Mouse (Mus musculus): ENCODE results near the gene Nyap1. TPM values are rescaled to one million over a fixed set of nuclear protein-coding genes. Genes with fewer than 3 reads are reported as not detected.

Nyap1 gene
- polyA plus RNA-seq (2014; fragmentation: Nextera tagmentation; extraction: Ambion mirVana): 3.8 and 4.4 TPM in 2 replicates

DNA sequence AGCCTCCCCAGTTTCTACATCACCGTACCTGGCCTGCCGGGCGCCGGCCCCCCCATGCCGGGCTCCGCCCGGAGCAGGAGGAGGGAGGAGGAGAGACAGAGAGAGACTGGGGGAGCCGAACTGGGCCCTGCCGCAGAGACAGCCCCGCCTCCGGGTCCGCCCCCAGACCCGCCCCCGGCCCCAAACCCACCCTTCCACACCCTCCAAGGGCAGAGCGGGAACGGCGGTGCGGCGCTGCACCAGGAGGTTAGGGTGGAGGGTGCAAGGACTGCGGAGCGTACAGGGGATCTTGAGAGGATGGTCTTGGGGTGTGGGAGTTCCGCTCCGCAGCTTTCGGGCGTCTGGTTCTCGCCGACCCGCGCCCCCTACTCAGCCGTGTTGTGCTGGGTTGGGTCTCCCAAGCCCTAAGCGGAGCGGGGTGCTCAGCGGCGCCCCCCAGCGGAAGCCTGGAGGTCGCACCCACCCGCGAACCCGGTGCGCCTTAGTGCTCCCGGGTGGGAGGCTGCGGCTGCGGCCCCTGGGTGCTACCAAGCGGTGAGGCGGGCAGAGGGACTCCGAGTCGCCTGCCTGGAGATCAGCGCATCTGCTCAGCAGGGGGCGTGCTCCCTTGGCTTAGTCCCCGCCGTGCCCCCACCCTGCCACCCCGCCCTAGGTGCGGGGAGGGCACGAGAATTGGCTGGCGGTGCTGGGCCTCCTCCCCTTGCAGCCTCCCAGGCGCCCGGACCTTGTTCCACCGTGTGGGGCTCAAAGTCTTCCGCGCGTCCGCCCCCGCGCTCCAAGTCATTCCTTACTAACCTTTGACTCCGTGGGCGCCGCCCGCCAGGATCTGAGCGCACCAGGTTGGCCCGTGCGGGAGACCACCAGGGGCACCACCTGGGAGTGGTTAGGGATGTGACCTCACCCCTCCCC lies at the start of gene Nyap1:
TSS of gene Nyap1 (minus strand) at position 585 of the 909 bp plus-strand sequence.
- Histone ChIP-seq H3K4me1 (ENCODE audit: control insufficient read depth, insufficient read depth, low read length) (peaks cover 30% of the 10 kb centered on the region), H3K36me3 (ENCODE audit: control insufficient read depth, insufficient read depth, low read length) (0 out of 2 replicates have a peak, but pooled peaks cover 2% of the 10 kb centered on the region), H3K4me3 (ENCODE audit: low read depth, low read length) (peak within 1 kb of the TSS; percentile 70), H3K27ac (ENCODE audit: low read depth, low read length) (peak within 1 kb of the TSS; percentile 46), H3K4me2 (ENCODE audit: low read depth) (peak within 1 kb of the TSS; percentile 86), H3K27me3 (ENCODE audit: control insufficient read depth, insufficient read depth, low read length) (no peaks in the 10 kb centered on the region), H3K9me3 (ENCODE audit: control insufficient read depth, low read length) (no peaks in the 10 kb centered on the region), H3K9ac (ENCODE audit: low read length) (peak within 1 kb of the TSS; percentile 78)
- WGBS: under 1% methylated on average over 71 of the region's 71 CpGs
- peak; percentile 83 for ATAC-seq (ENCODE audit: insufficient read depth, low FRiP score, low TSS enrichment)
- peak; percentile 89 for DNase-seq (ENCODE audit: low spot score)

DNA sequence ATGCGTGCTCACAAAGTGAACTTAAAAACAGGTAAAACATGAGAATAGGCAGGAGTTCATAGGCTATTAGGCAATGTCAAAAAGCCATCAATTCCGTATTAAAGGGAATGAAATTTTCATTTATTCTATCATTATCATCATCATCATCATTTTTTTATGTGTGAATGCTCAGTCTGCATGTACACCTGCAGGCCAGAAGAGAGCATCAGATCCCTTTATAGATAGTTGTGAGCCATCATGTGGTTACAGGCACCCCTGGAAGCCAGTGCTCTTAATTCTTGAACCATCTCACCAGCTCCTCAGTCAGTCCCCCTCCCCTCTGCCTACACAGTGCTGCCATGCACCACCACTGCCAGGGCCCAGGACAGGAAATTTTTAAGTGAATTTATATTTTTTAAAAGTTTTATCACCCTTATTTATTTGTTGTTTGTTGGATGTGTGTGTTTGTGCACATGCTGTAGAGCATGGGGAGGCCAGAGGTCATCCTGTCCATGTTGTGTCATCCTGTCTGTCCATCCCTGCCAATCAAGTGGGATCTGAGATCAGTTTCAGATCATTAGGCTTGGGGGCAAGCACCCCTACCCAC lies 47.6 kb upstream of the Nyap1 start:
- DNase-seq (ENCODE audit: low spot score) (no peak), ATAC-seq (ENCODE audit: insufficient read depth, low FRiP score, low TSS enrichment) (no peak)
- no peaks in the 10 kb centered on the region for H3K9me3 ChIP-seq (ENCODE audit: control insufficient read depth, low read length)
- H3K4me2 ChIP-seq (ENCODE audit: low read depth): no peak overlapping the region
- peaks cover 3% of the 10 kb centered on the region; the same call in 1 of the 2 replicates for H3K36me3 ChIP-seq (ENCODE audit: control insufficient read depth, insufficient read depth, low read length)
- 95% methylated on average over 2 of the region's 2 CpGs for WGBS
- H3K4me1 ChIP-seq (ENCODE audit: control insufficient read depth, insufficient read depth, low read length): peaks cover 13% of the 10 kb centered on the region
- no peak overlapping the region for H3K27ac ChIP-seq (ENCODE audit: low read depth, low read length)
- H3K4me3 ChIP-seq (ENCODE audit: low read depth, low read length): no peak overlapping the region
- H3K9ac ChIP-seq (ENCODE audit: low read length): no peak overlapping the region
- no peaks in the 10 kb centered on the region; the same call in 1 of the 2 replicates for H3K27me3 ChIP-seq (ENCODE audit: control insufficient read depth, insufficient read depth, low read length)

DNA sequence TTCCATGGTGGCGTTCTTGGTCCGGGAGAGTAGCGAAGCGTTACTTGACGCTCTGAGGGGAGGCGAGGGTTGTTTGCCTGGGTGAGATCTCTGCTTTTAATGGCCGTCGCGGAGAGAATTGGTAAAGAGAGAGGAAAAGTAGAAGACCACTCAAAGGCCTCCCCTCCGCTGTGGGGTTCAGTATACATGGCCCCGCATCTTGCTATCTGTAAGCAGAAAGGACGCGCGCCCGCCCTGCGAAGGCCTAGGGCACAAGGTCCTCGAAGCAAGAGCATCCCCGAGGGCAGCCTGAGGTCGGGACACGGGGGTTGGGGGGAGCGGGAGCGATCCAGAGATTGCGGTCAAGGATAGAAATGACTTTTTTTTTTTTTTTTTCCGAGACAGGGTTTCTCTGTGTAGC lies 46.8 kb upstream of the Nyap1 start:
- no peaks in the 10 kb centered on the region for H3K9me3 ChIP-seq (ENCODE audit: control insufficient read depth, low read length)
- peak overlapping the region; percentile 61 for H3K4me2 ChIP-seq (ENCODE audit: low read depth)
- 70% methylated on average over 24 of the region's 24 CpGs for WGBS
- no peak for DNase-seq (ENCODE audit: low spot score)
- peaks cover 3% of the 10 kb centered on the region; the same call in 1 of the 2 replicates for H3K36me3 ChIP-seq (ENCODE audit: control insufficient read depth, insufficient read depth, low read length)
- H3K27ac ChIP-seq (ENCODE audit: low read depth, low read length): no peak overlapping the region
- no peak overlapping the region for H3K9ac ChIP-seq (ENCODE audit: low read length)
- H3K4me1 ChIP-seq (ENCODE audit: control insufficient read depth, insufficient read depth, low read length): peaks cover 22% of the 10 kb centered on the region
- ATAC-seq (ENCODE audit: insufficient read depth, low FRiP score, low TSS enrichment): no peak
- H3K4me3 ChIP-seq (ENCODE audit: low read depth, low read length): peak overlapping the region; percentile 36; the same call in 1 of the 2 replicates
- no peaks in the 10 kb centered on the region; the same call in 1 of the 2 replicates for H3K27me3 ChIP-seq (ENCODE audit: control insufficient read depth, insufficient read depth, low read length)

DNA sequence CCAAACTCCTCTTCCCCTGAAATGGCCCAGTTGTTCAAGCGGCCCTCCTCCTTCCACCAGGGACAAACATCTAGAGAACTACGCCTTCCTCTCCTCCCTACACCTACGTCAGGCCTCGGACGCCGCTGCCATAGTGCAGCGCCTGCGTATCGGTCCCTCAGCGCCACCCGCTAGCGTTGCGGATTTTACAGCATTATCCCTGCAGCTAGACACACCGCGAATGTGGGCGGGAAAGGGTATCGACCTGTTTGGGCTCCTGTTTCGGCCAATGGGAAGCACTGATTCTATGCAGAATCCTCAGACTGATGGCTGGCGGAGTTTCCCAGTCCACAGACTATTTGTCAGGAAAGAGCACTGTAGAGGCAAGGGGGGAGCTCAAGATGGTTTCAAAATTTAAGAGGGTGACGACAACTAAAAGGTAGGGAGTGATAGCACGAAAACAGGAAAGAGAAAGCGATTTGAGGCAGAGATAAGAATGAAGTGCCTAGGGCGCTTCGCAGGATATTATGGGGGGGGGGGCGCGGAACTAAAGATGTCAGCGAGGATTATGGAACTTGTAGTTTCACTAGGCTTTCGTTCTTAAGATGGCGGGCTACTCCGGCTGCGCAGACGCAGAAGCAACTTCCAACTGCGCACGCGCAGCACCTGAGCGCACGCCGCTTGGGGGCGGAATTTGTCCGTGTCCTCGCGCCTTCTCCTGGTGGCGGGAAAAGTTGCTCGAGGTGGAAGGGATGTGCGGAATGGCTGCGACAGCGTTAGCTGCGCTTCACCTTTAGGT lies 45.9 kb upstream of the Nyap1 start, which contains the start of the genes Mepce and Zcwpw1:
TSS of gene Mepce (minus strand) at position 505 of the 778 bp plus-strand sequence.
TSS of gene Zcwpw1 (plus strand) at position 648 of the 778 bp plus-strand sequence.
- H3K36me3 ChIP-seq (ENCODE audit: control insufficient read depth, insufficient read depth, low read length): peaks cover 6% of the 10 kb centered on the region
- peak; percentile 56 for ATAC-seq (ENCODE audit: insufficient read depth, low FRiP score, low TSS enrichment)
- peak within 1 kb of the TSS; percentile 94 for H3K9ac ChIP-seq (ENCODE audit: low read length)
- H3K27me3 ChIP-seq (ENCODE audit: control insufficient read depth, insufficient read depth, low read length): no peaks in the 10 kb centered on the region; the same call in 1 of the 2 replicates
- H3K4me2 ChIP-seq (ENCODE audit: low read depth): peak within 1 kb of the TSS; percentile 89
- under 1% methylated on average over 48 of the region's 48 CpGs for WGBS
- DNase-seq (ENCODE audit: low spot score): peak; percentile 98
- H3K4me3 ChIP-seq (ENCODE audit: low read depth, low read length): peak within 1 kb of the TSS; percentile 90
- peaks cover 23% of the 10 kb centered on the region for H3K4me1 ChIP-seq (ENCODE audit: control insufficient read depth, insufficient read depth, low read length)
- no peaks in the 10 kb centered on the region for H3K9me3 ChIP-seq (ENCODE audit: control insufficient read depth, low read length)
- peak within 1 kb of the TSS; percentile 97 for H3K27ac ChIP-seq (ENCODE audit: low read depth, low read length)

DNA sequence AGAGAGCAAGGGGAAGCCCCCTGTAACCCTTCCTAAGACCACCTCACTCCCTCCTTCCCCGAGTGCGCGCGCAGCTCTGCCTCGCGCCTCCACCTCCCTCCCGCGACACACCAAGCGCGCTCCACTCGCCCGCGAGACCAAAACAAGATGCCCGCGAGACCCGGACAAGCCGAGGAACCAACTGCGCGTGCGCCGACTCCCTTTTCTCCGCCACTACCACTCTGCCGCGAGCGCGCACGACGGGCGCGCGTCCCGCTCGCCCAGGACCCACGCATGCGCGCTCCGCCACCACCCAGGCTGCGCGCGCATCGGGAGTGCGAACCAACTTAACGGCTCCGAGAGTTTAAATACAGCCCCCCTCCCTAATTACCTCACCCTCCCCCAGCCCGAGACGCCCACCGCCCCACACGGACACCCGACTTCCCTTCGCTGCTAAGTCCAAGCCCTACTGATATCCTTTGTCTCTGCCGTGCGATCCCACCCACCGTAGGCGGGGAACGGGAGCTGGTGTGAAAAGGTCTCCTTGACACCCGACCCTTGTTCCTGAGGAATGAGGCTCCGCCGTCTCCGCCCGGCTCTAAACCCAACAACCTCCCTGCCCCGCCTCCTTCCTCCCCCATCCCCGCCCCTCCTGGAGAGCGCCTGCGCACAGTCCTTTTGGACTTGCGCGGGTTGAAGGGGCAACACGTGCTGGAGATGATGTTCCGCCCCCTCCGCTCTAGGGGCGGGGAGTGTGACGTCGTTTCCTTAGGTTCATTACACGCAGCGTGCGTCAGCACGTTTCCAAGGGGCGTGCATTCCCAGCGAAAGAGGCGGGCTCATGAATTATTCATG lies 44.9 kb upstream of the Nyap1 start:
- Histone ChIP-seq H3K4me3 (ENCODE audit: low read depth, low read length) (peak overlapping the region; percentile 90), H3K4me2 (ENCODE audit: low read depth) (peak overlapping the region; percentile 89), H3K27ac (ENCODE audit: low read depth, low read length) (peak overlapping the region; percentile 97), H3K9ac (ENCODE audit: low read length) (peak overlapping the region; percentile 94), H3K9me3 (ENCODE audit: control insufficient read depth, low read length) (no peaks in the 10 kb centered on the region), H3K27me3 (ENCODE audit: control insufficient read depth, insufficient read depth, low read length) (no peaks in the 10 kb centered on the region; the same call in 1 of the 2 replicates), H3K36me3 (ENCODE audit: control insufficient read depth, insufficient read depth, low read length) (peaks cover 7% of the 10 kb centered on the region), H3K4me1 (ENCODE audit: control insufficient read depth, insufficient read depth, low read length) (peaks cover 23% of the 10 kb centered on the region)
- ATAC-seq (ENCODE audit: insufficient read depth, low FRiP score, low TSS enrichment): peak; percentile 87
- peak; percentile 100 for DNase-seq (ENCODE audit: low spot score)
- under 1% methylated on average over 78 of the region's 79 CpGs for WGBS

DNA sequence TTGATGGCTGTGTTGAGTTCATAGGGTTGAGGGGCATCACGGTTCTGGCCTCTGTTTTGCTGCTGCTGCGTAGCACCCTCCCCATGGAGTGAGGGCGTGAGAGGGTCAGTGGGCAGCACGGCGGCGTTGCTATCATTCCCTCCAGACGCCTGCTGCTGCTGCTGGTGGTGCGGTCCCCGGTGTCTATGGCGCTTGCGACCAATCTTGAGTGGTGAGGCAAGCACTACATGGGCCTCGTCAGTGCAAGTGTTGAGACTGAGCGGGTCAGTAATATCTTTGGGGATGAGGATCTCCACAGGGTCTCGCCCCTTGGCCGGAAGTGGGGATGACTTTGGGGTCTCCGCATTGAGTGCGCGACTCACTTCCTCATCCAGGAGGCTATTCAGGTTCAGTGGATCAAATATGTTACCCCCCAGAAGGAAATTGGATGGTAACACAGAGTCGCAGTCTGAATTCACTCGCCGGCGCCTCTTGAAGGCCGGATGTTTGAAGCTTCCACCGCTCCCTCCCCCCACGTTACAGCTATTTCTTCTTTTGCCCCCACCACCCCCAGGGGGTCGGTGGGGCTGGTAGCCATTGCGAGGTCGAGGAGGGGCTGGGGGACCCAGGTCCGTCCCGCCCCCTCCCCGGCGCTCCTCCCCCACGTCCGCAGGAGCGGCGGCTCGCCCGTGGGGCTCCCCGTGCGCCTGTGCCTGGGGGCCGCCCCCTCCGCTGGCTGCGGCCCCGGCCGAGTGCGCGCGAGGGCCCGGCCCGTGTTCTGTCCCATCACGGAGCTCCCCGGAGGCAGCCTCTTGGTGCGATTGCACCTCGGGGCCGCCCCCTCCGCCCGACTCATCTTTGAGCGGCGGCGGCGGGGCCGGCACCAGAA lies 44.0 kb upstream of the Nyap1 start:
- Histone ChIP-seq H3K36me3 (ENCODE audit: control insufficient read depth, insufficient read depth, low read length) (peaks cover 11% of the 10 kb centered on the region), H3K27me3 (ENCODE audit: control insufficient read depth, insufficient read depth, low read length) (no peaks in the 10 kb centered on the region; the same call in 1 of the 2 replicates), H3K4me3 (ENCODE audit: low read depth, low read length) (peak overlapping the region; percentile 90), H3K9ac (ENCODE audit: low read length) (peak overlapping the region; percentile 94), H3K4me1 (ENCODE audit: control insufficient read depth, insufficient read depth, low read length) (peaks cover 23% of the 10 kb centered on the region), H3K27ac (ENCODE audit: low read depth, low read length) (peak overlapping the region; percentile 97), H3K9me3 (ENCODE audit: control insufficient read depth, low read length) (no peaks in the 10 kb centered on the region), H3K4me2 (ENCODE audit: low read depth) (peak overlapping the region; percentile 89)
- WGBS: 5% methylated on average over 54 of the region's 62 CpGs
- DNase-seq (ENCODE audit: low spot score) (peak; percentile 51), ATAC-seq (ENCODE audit: insufficient read depth, low FRiP score, low TSS enrichment) (peak; percentile 0; the same call in 1 of the 2 replicates)

DNA sequence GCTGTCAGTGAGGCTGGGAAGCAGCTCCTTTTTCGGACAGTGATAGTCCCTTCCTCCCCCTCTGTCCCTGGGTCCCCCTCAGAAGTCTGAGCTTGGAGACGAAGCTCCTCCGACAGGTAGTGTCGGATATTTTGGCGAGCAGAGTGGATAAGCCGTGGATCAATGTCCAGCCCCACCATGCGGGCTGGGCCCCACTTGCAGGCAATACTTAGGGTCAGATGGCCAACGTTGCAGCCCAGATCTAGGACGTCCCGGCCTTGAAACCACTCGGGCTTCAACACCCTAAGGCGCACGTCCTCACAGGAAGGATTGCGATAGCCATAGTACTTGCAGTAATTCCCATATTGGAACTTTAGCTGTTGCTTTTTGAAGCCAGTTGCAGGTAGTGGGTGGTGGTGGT lies 43.1 kb upstream of the Nyap1 start:
- DNase-seq (ENCODE audit: low spot score) (no peak), ATAC-seq (ENCODE audit: insufficient read depth, low FRiP score, low TSS enrichment) (no peak)
- peak overlapping the region; percentile 41; the same call in 1 of the 2 replicates for H3K9ac ChIP-seq (ENCODE audit: low read length)
- WGBS: 89% methylated on average over 14 of the region's 14 CpGs
- peak overlapping the region; percentile 90 for H3K4me3 ChIP-seq (ENCODE audit: low read depth, low read length)
- H3K27me3 ChIP-seq (ENCODE audit: control insufficient read depth, insufficient read depth, low read length): no peaks in the 10 kb centered on the region; the same call in 1 of the 2 replicates
- peak overlapping the region; percentile 89 for H3K4me2 ChIP-seq (ENCODE audit: low read depth)
- H3K9me3 ChIP-seq (ENCODE audit: control insufficient read depth, low read length): no peaks in the 10 kb centered on the region
- H3K27ac ChIP-seq (ENCODE audit: low read depth, low read length): peak overlapping the region; percentile 97; the same call in 1 of the 2 replicates
- peaks cover 31% of the 10 kb centered on the region for H3K4me1 ChIP-seq (ENCODE audit: control insufficient read depth, insufficient read depth, low read length)
- peaks cover 11% of the 10 kb centered on the region for H3K36me3 ChIP-seq (ENCODE audit: control insufficient read depth, insufficient read depth, low read length)
